Mouse (Mus musculus): Measurements from ENCODE around the gene Slc1a1. TPM values are rescaled to one million over a fixed set of nuclear protein-coding genes. Genes with fewer than 3 reads are reported as not detected.

The Slc1a1 gene
- polyA plus RNA-seq, 2 experiments, result 0.81 to 1.1 TPM

DNA sequence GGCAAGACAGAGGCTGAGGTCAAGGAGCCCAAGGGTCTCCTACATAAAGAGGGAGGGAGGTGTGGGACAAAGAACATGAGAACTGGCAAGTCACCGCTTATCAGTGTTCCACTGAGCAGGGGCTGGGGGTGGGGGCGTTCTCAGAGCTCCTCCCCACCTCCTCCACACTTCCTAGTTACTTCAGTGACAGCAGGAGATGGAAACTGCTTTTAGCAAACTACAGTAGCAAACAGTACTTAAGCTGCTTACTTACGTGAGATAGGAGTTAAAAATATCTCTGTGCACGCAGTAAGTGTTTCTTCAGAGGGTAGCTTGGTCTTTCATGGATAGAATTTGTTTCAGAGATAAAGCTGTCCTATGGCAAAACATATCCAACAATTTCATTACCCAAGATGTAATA lies 92.5 kb downstream of the Slc1a1 start:
- Histone ChIP-seq H3K9ac (ENCODE audit: low read depth, low read length, severe bottlenecking) (no peak overlapping the region), H3K27ac (replicated peaks; ENCODE audit: low read depth, low read length) (no peak overlapping the region), H3K4me3 (replicated peaks; ENCODE audit: low read length) (no peak overlapping the region), H3K36me3 (ENCODE audit: control insufficient read depth, insufficient read depth, low read length) (no peaks in the 10 kb centered on the region), H3K4me2 (replicated peaks; ENCODE audit: low read depth, low read length, severe bottlenecking) (no peak overlapping the region), H3K27me3 (ENCODE audit: control insufficient read depth, insufficient read depth, low read length) (no peaks in the 10 kb centered on the region), H3K4me1 (ENCODE audit: control insufficient read depth, insufficient read depth, low read length) (no peaks in the 10 kb centered on the region), H3K9me3 (ENCODE audit: control insufficient read depth, low read length) (no peaks in the 10 kb centered on the region)
- ATAC-seq (ENCODE audit: low FRiP score, low read depth) (no peak), DNase-seq (ENCODE audit: low spot score) (no peak)
- TF ChIP-seq POLR2A (IDR thresholded peaks at IDR 0.05; ENCODE audit: borderline replicate concordance, extremely low read depth, insufficient read depth, insufficient read length), result no peak
- 66% methylated on average over 4 of the region's 4 CpGs for whole genome bisulfite sequencing

DNA sequence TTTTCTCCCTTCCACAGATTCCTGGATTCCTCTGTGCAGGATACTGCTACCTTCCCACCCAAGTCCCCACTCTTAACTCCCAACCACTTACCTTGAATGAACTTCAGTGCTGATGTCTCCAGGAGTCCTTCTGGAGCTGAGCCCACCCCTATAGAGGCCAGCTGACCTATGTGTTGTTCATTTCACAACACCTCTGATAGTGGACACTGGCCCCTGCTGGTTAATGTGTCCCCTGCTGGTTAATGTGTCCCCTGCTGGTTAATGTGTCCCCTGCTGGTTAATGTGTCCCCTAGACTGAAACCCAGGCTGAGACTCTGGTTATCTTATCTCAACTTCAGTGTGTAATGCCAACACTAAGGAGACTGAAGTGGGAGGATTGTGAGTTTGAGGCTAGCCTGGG lies 94.2 kb downstream of the Slc1a1 start:
- TF ChIP-seq POLR2A (IDR thresholded peaks at IDR 0.05; ENCODE audit: borderline replicate concordance, extremely low read depth, insufficient read depth, insufficient read length), result no peak
- no peak overlapping the region for H3K4me3 ChIP-seq (replicated peaks; ENCODE audit: low read length)
- no peaks in the 10 kb centered on the region for H3K27me3 ChIP-seq (ENCODE audit: control insufficient read depth, insufficient read depth, low read length)

DNA sequence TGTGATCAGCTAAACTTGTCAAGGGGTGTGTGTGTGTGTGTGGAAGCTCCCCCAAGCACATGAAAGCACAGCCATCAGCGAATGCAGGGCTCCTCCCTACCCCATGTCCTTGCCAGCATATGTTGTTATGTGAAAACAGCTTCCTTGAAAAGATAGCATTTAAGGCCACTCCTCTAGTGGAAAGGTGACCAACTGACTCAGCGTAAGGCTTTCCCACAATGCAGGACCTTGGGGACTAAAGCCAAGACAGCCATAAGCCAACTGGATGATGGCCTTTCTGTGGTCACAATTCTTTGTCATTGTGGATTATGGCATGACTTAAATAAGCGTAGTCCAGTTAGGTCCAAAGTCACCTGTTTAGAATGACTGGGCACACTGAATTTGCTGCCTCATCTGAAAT lies 100.0 kb downstream of the Slc1a1 start:
- Histone ChIP-seq H3K4me2 (replicated peaks; ENCODE audit: low read depth, low read length, severe bottlenecking) (no peak overlapping the region), H3K27ac (replicated peaks; ENCODE audit: low read depth, low read length) (no peak overlapping the region), H3K4me3 (replicated peaks; ENCODE audit: low read length) (no peak overlapping the region), H3K4me1 (ENCODE audit: control insufficient read depth, insufficient read depth, low read length) (no peaks in the 10 kb centered on the region), H3K9me3 (ENCODE audit: control insufficient read depth, low read length) (no peaks in the 10 kb centered on the region), H3K27me3 (ENCODE audit: control insufficient read depth, insufficient read depth, low read length) (no peaks in the 10 kb centered on the region), H3K36me3 (ENCODE audit: control insufficient read depth, insufficient read depth, low read length) (no peaks in the 10 kb centered on the region), H3K9ac (ENCODE audit: low read depth, low read length, severe bottlenecking) (no peak overlapping the region)
- no peak for TF ChIP-seq POLR2A (IDR thresholded peaks at IDR 0.05; ENCODE audit: borderline replicate concordance, extremely low read depth, insufficient read depth, insufficient read length)
- WGBS, result 85% methylated on average over 3 of the region's 3 CpGs
- no peak for DNase-seq (ENCODE audit: low spot score)
- ATAC-seq (ENCODE audit: low FRiP score, low read depth), result no peak

More for the DNA sequence above, 94.2 kb downstream of the Slc1a1 start:
- H3K4me2 ChIP-seq (replicated peaks; ENCODE audit: low read depth, low read length, severe bottlenecking), result no peak overlapping the region
- no peak overlapping the region for H3K9ac ChIP-seq (ENCODE audit: low read depth, low read length, severe bottlenecking)
- H3K36me3 ChIP-seq (ENCODE audit: control insufficient read depth, insufficient read depth, low read length), result no peaks in the 10 kb centered on the region
- no peaks in the 10 kb centered on the region for H3K9me3 ChIP-seq (ENCODE audit: control insufficient read depth, low read length)
- no peaks in the 10 kb centered on the region for H3K4me1 ChIP-seq (ENCODE audit: control insufficient read depth, insufficient read depth, low read length)
- no peak overlapping the region for H3K27ac ChIP-seq (replicated peaks; ENCODE audit: low read depth, low read length)
- no peak for ATAC-seq (ENCODE audit: low FRiP score, low read depth)
- DNase-seq (ENCODE audit: low spot score), result no peak

DNA sequence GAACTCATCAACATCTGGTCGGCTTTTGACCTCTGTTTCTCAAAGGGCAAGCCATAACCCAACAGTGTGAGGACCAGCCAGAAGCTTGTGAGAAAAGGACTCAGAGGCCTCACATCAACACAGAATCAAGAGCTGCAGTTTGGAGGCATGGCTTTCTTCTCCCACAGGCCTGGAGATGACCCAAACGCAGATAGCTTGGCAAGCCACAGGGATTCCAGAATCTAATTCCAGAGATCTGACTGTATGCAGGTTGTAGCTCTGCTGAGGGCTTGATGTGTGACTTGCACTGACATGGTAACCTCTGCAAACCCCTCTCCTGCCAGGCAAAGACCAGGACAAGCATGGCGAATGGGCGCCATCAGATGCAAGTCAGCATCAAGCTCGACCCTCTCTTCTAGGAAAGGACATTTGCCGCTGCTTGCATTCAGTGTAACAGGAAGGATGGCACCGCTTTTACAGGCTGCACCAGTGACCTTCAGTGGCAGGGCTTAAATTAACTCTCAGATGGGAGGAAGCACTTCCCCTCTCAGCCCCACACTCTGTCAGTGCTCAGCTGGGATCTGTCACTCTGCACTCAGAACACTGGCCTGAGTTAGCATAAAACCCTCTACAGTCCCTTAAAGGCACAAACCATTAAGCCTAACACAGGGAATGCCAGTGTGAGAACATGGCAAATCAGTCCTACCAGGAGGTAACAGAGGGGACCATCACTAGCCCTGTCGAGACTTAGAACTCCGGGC lies 105.5 kb downstream of the Slc1a1 start:
- ATAC-seq (ENCODE audit: low FRiP score, low read depth) (no peak), DNase-seq (ENCODE audit: low spot score) (no peak)
- H3K4me2 ChIP-seq (replicated peaks; ENCODE audit: low read depth, low read length, severe bottlenecking), result no peak overlapping the region
- no peaks in the 10 kb centered on the region for H3K36me3 ChIP-seq (ENCODE audit: control insufficient read depth, insufficient read depth, low read length)
- no peak for TF ChIP-seq POLR2A (IDR thresholded peaks at IDR 0.05; ENCODE audit: borderline replicate concordance, extremely low read depth, insufficient read depth, insufficient read length)
- H3K4me3 ChIP-seq (replicated peaks; ENCODE audit: low read length), result no peak overlapping the region
- no peak overlapping the region for H3K9ac ChIP-seq (ENCODE audit: low read depth, low read length, severe bottlenecking)
- no peaks in the 10 kb centered on the region for H3K4me1 ChIP-seq (ENCODE audit: control insufficient read depth, insufficient read depth, low read length)
- no peaks in the 10 kb centered on the region for H3K27me3 ChIP-seq (ENCODE audit: control insufficient read depth, insufficient read depth, low read length)
- H3K9me3 ChIP-seq (ENCODE audit: control insufficient read depth, low read length), result no peaks in the 10 kb centered on the region
- H3K27ac ChIP-seq (replicated peaks; ENCODE audit: low read depth, low read length), result no peak overlapping the region
- 56% methylated on average over 9 of the region's 9 CpGs for WGBS

DNA sequence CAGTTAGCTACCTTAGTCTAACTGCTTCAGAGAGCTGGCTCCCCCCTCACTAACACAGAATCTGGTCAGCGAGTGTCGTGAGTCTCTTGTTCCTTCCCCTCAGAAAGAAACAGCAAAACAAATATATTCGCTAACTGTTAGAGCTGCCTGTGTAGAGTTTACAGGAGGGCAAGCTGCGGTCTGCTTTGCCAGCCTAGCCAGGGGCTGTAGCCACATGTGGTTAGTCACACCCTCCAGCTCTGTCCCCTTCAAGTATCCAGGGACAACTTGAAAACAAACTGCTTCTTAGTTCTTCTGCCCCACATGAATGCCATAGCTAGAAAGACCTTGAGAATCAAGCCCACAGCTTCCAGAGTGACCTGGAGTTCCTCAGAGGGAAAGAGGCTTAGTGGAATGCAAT lies 106.4 kb downstream of the Slc1a1 start:
- no peak for ATAC-seq (ENCODE audit: low FRiP score, low read depth)
- WGBS, result 52% methylated on average over 4 of the region's 4 CpGs
- Histone ChIP-seq H3K36me3 (ENCODE audit: control insufficient read depth, insufficient read depth, low read length) (no peaks in the 10 kb centered on the region), H3K4me3 (replicated peaks; ENCODE audit: low read length) (no peak overlapping the region), H3K4me1 (ENCODE audit: control insufficient read depth, insufficient read depth, low read length) (no peaks in the 10 kb centered on the region), H3K9me3 (ENCODE audit: control insufficient read depth, low read length) (no peaks in the 10 kb centered on the region), H3K9ac (ENCODE audit: low read depth, low read length, severe bottlenecking) (no peak overlapping the region), H3K27me3 (ENCODE audit: control insufficient read depth, insufficient read depth, low read length) (no peaks in the 10 kb centered on the region), H3K4me2 (replicated peaks; ENCODE audit: low read depth, low read length, severe bottlenecking) (no peak overlapping the region), H3K27ac (replicated peaks; ENCODE audit: low read depth, low read length) (no peak overlapping the region)
- TF ChIP-seq POLR2A (IDR thresholded peaks at IDR 0.05; ENCODE audit: borderline replicate concordance, extremely low read depth, insufficient read depth, insufficient read length), result no peak
- DNase-seq (ENCODE audit: low spot score), result no peak

Measured in limb, embryonic 14.5 days (tissue).